Mouse (Mus musculus) stomach, postnatal 0 days (tissue): ENCODE results near the gene Slc6a6.

Source experiments
- CTCF ChIP-seq: IDR thresholded peaks from 2 replicates; pipeline ENCODE4 v1.5.1; 2016; ENCODE audit warnings: antibody characterized with exemption, low read depth, mild to moderate bottlenecking, moderate library complexity
- EP300 ChIP-seq: optimal IDR thresholded peaks from 2 replicates; pipeline ENCODE3; 2016; ENCODE audit warnings: antibody characterized with exemption

GRCm38 (mm10) chr6:91727361-91727760 lies 43.5 kb downstream of the Slc6a6 start:
- TF ChIP-seq CTCF (no peak), EP300 (no peak)
